Mouse (Mus musculus): ENCODE results near the gene Zbed3. TPM values are rescaled to one million over a fixed set of nuclear protein-coding genes. Genes with fewer than 3 reads are reported as not detected.

Zbed3 gene
- 5.2 and 5.7 TPM in 2 replicates for polyA plus RNA-seq (2015; fragmentation: Nextera tagmentation; extraction: Ambion mirVana)

DNA sequence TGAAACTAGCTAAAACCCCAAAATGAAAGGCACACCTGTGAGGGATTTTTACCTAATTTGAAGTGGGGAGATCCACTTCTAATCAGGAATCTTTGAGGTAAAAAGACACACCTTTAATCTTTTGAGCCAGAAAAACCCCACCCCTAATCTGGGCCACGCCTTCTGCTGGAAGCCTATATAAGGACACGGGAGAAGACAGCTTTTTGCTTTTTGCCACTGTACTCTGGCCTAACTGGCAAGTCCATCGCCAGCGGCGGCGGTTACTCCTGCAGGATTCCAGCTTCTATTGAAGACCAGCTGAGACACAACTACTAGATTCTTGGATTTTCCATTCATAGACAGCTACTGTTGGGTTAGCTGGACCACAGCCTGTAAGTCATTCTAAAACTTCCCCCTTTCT lies at the start of gene Zbed3:
TSS of gene Zbed3 (plus strand) at position 213 of the 400 bp plus-strand sequence.
- Histone ChIP-seq H3K4me2 (peak within 1 kb of the TSS; percentile 75), H3K4me3 (replicated peaks) (peak within 1 kb of the TSS; percentile 63), H3K4me1 (replicated peaks) (peaks cover 11% of the 10 kb centered on the region; the same call in 1 of the 2 replicates), H3K36me3 (replicated peaks) (no peaks in the 10 kb centered on the region), H3K9ac (peak within 1 kb of the TSS; percentile 72), H3K27me3 (peaks cover 37% of the 10 kb centered on the region), H3K27ac (replicated peaks) (0 out of 2 replicates have a peak within 1 kb of the TSS, but pooled peaks have one; percentile 85), H3K9me3 (replicated peaks) (no peaks in the 10 kb centered on the region)
- 66% methylated on average over 6 of the region's 6 CpGs for WGBS (ENCODE audit: insufficient replicate concordance)
- ATAC-seq (ENCODE audit: insufficient read depth): no peak

GRCm38 (mm10) chr13:95278426-95279025 lies 44.9 kb upstream of the Zbed3 start:
- no peak overlapping the region for H3K4me2 ChIP-seq

GRCm38 (mm10) chr13:95281740-95282673 lies 41.4 kb upstream of the Zbed3 start:
- Histone ChIP-seq H3K4me1 (replicated peaks) (no peaks in the 10 kb centered on the region), H3K4me3 (replicated peaks) (no peak overlapping the region), H3K36me3 (replicated peaks) (no peaks in the 10 kb centered on the region), H3K27ac (replicated peaks) (no peak overlapping the region), H3K27me3 (no peaks in the 10 kb centered on the region), H3K4me2 (no peak overlapping the region), H3K9ac (no peak overlapping the region), H3K9me3 (replicated peaks) (no peaks in the 10 kb centered on the region)
- ATAC-seq (ENCODE audit: insufficient read depth): no peak
- 51% methylated on average over 6 of the region's 7 CpGs for WGBS (ENCODE audit: insufficient replicate concordance)

More at GRCm38 (mm10) chr13:95278426-95279025, 44.9 kb upstream of the Zbed3 start:
- WGBS (ENCODE audit: insufficient replicate concordance): 61% methylated on average over 4 of the region's 4 CpGs
- no peaks in the 10 kb centered on the region for H3K27me3 ChIP-seq
- no peak overlapping the region for H3K27ac ChIP-seq (replicated peaks)
- ATAC-seq (ENCODE audit: insufficient read depth): no peak
- H3K36me3 ChIP-seq (replicated peaks): no peaks in the 10 kb centered on the region
- no peak overlapping the region for H3K9ac ChIP-seq
- H3K9me3 ChIP-seq (replicated peaks): no peaks in the 10 kb centered on the region
- no peak overlapping the region for H3K4me3 ChIP-seq (replicated peaks)
- H3K4me1 ChIP-seq (replicated peaks): no peaks in the 10 kb centered on the region

DNA sequence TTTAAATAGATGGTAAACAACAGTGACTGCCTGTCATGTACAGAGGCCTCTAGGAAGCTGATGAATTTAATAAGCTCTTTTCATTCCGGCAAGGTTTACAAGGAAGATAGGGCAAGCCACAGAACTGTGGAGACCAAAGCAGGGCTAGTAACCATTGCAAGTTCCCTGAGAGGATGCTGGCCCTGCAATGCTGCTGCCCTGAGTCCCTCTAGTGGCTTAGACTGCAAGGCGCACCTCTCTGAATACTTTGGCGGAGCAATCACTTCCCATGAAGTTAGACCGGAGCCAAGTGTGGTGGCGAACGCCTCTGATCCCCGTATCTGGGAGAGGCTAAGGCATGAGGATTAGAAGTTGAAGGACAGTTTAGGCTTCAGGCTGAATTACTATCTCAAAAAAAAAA lies 36.4 kb upstream of the Zbed3 start:
- H3K4me1 ChIP-seq (replicated peaks): no peaks in the 10 kb centered on the region
- no peaks in the 10 kb centered on the region for H3K27me3 ChIP-seq
- no peaks in the 10 kb centered on the region for H3K9me3 ChIP-seq (replicated peaks)
- H3K27ac ChIP-seq (replicated peaks): no peak overlapping the region
- no peak overlapping the region for H3K4me3 ChIP-seq (replicated peaks)
- no peak overlapping the region for H3K9ac ChIP-seq
- H3K4me2 ChIP-seq: no peak overlapping the region
- whole genome bisulfite sequencing (ENCODE audit: insufficient replicate concordance): 10% methylated on average over 7 of the region's 7 CpGs
- no peaks in the 10 kb centered on the region for H3K36me3 ChIP-seq (replicated peaks)
- no peak for ATAC-seq (ENCODE audit: insufficient read depth)

GRCm38 (mm10) chr13:95288027-95288426 lies 35.4 kb upstream of the Zbed3 start:
- no peak for ATAC-seq (ENCODE audit: insufficient read depth)
- Histone ChIP-seq H3K27me3 (no peaks in the 10 kb centered on the region), H3K36me3 (replicated peaks) (no peaks in the 10 kb centered on the region), H3K9ac (no peak overlapping the region), H3K4me3 (replicated peaks) (no peak overlapping the region), H3K9me3 (replicated peaks) (no peaks in the 10 kb centered on the region), H3K4me2 (no peak overlapping the region), H3K27ac (replicated peaks) (no peak overlapping the region), H3K4me1 (replicated peaks) (no peaks in the 10 kb centered on the region)
- WGBS (ENCODE audit: insufficient replicate concordance): 71% methylated on average over 7 of the region's 7 CpGs

GRCm38 (mm10) chr13:95291983-95292382 lies 31.4 kb upstream of the Zbed3 start:
- no peak for ATAC-seq (ENCODE audit: insufficient read depth)
- no peaks in the 10 kb centered on the region for H3K4me1 ChIP-seq (replicated peaks)
- no peak overlapping the region for H3K27ac ChIP-seq (replicated peaks)
- no peaks in the 10 kb centered on the region for H3K9me3 ChIP-seq (replicated peaks)
- 67% methylated on average over 4 of the region's 4 CpGs for WGBS (ENCODE audit: insufficient replicate concordance)
- H3K27me3 ChIP-seq: no peaks in the 10 kb centered on the region
- H3K4me3 ChIP-seq (replicated peaks): no peak overlapping the region
- no peak overlapping the region for H3K4me2 ChIP-seq
- no peak overlapping the region for H3K9ac ChIP-seq
- no peaks in the 10 kb centered on the region for H3K36me3 ChIP-seq (replicated peaks)

DNA sequence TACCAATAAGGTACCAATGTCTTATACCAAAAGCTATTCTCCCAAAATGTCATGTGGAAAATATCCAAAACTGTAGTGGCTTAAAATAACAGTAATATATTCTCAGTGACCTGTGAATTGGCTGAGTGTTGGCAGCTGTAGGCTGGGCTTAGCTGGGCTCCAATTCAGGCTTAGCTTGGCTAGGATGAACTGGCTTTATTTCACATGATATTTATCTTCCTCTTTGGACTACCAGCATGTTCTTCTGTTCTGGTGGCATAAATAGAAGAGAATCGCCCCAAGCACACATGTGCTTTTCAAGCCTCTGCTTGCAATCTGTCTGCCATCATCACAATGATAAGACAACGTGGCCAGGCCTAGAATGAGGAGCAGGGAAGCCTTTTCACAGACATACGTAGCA lies 23.5 kb upstream of the Zbed3 start:
- no peaks in the 10 kb centered on the region for H3K9me3 ChIP-seq (replicated peaks)
- no peak overlapping the region for H3K9ac ChIP-seq
- no peak for ATAC-seq (ENCODE audit: insufficient read depth)
- no peaks in the 10 kb centered on the region for H3K4me1 ChIP-seq (replicated peaks)
- WGBS (ENCODE audit: insufficient replicate concordance): 48% methylated on average over 3 of the region's 3 CpGs
- H3K4me2 ChIP-seq: no peak overlapping the region
- no peak overlapping the region for H3K27ac ChIP-seq (replicated peaks)
- H3K36me3 ChIP-seq (replicated peaks): no peaks in the 10 kb centered on the region
- H3K4me3 ChIP-seq (replicated peaks): no peak overlapping the region
- no peaks in the 10 kb centered on the region for H3K27me3 ChIP-seq

DNA sequence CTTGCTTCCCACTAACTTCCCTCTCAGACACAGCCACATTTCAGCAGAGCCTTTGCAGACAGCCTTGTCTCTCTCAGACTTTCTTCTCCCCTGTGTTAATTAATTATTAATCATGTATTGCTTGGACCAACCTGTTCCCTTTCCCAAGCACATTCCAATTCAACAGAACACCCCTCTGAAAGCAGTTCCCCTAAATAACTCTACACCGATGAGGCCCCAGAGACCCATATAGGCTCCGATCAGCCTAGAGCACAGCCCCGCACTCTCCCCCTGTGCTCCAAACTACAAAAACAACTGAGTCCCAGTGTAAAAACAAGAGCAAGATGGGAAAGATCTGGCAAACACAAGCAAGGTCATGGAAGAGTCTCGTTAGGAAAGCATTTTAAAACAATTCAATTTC lies 16.8 kb upstream of the Zbed3 start:
- H3K36me3 ChIP-seq (replicated peaks): no peaks in the 10 kb centered on the region
- no peak for ATAC-seq (ENCODE audit: insufficient read depth)
- 72% methylated on average over 4 of the region's 4 CpGs for WGBS (ENCODE audit: insufficient replicate concordance)
- no peak overlapping the region for H3K9ac ChIP-seq
- no peak overlapping the region for H3K4me3 ChIP-seq (replicated peaks)
- H3K4me1 ChIP-seq (replicated peaks): no peaks in the 10 kb centered on the region
- no peaks in the 10 kb centered on the region for H3K27me3 ChIP-seq
- H3K4me2 ChIP-seq: peak overlapping the region; percentile 33; the same call in 1 of the 2 replicates
- H3K9me3 ChIP-seq (replicated peaks): no peaks in the 10 kb centered on the region
- no peak overlapping the region for H3K27ac ChIP-seq (replicated peaks)

- Histone ChIP-seq H3K36me3 (replicated peaks) (no peaks in the 10 kb centered on the region), H3K27me3 (no peaks in the 10 kb centered on the region), H3K4me1 (replicated peaks) (no peaks in the 10 kb centered on the region), H3K4me3 (replicated peaks) (no peak overlapping the region), H3K27ac (replicated peaks) (no peak overlapping the region), H3K4me2 (peak overlapping the region; percentile 33), H3K9ac (no peak overlapping the region), H3K9me3 (replicated peaks) (no peaks in the 10 kb centered on the region)
- ATAC-seq (ENCODE audit: insufficient read depth): no peak
- 69% methylated on average over 8 of the region's 8 CpGs for WGBS (ENCODE audit: insufficient replicate concordance)
These were observed 16.2 kb upstream of the Zbed3 start for GRCm38 (mm10) chr13:95307100-95307655.

- ATAC-seq (ENCODE audit: insufficient read depth): no peak
- no peaks in the 10 kb centered on the region for H3K9me3 ChIP-seq (replicated peaks)
- WGBS (ENCODE audit: insufficient replicate concordance): 63% methylated on average over 6 of the region's 6 CpGs
- no peak overlapping the region for H3K4me2 ChIP-seq
- H3K9ac ChIP-seq: no peak overlapping the region
- no peaks in the 10 kb centered on the region for H3K36me3 ChIP-seq (replicated peaks)
- no peaks in the 10 kb centered on the region for H3K4me1 ChIP-seq (replicated peaks)
- H3K4me3 ChIP-seq (replicated peaks): no peak overlapping the region
- H3K27me3 ChIP-seq: no peaks in the 10 kb centered on the region
- H3K27ac ChIP-seq (replicated peaks): no peak overlapping the region
These were observed 11.4 kb upstream of the Zbed3 start for GRCm38 (mm10) chr13:95312016-95312415.

DNA sequence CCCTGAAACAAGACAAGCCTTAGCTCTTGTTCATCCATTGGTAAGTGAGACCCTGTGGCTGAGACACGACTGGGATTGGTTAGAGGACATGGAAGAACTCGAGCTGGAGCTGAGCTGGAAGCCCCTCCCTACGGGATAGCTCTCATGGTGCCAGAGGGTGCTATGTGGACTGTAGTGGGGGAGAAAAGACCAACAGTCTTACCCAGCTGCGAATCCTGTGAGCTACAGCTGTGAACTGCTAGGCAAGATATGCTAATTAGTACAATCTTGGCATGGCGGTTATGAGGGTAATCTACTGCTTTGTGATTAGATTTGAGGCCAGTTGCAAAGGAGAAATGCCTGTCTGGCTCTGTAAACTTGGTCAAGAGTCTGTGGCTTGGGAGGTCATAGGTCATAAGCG lies 4.3 kb upstream of the Zbed3 start:
- no peak overlapping the region for H3K4me2 ChIP-seq
- 46% methylated on average over 6 of the region's 6 CpGs for WGBS (ENCODE audit: insufficient replicate concordance)
- H3K27me3 ChIP-seq: 0 out of 2 replicates have a peak, but pooled peaks cover 8% of the 10 kb centered on the region
- H3K27ac ChIP-seq (replicated peaks): no peak overlapping the region
- no peak for ATAC-seq (ENCODE audit: insufficient read depth)
- H3K36me3 ChIP-seq (replicated peaks): no peaks in the 10 kb centered on the region
- H3K4me3 ChIP-seq (replicated peaks): no peak overlapping the region
- H3K9ac ChIP-seq: no peak overlapping the region
- no peaks in the 10 kb centered on the region for H3K9me3 ChIP-seq (replicated peaks)
- H3K4me1 ChIP-seq (replicated peaks): no peaks in the 10 kb centered on the region
